Mouse (Mus musculus) spleen, postnatal 4 days (tissue): Measurements from ENCODE around the gene Ndufv3.

ENCODE experiments used
- DNase-seq, 2 experiments: peaks; one replicate each; pipeline ENCODE4 v3.0.0; 2022; ENCODE audit warnings: low spot score in 2 of 2

Gene Ndufv3

DNA sequence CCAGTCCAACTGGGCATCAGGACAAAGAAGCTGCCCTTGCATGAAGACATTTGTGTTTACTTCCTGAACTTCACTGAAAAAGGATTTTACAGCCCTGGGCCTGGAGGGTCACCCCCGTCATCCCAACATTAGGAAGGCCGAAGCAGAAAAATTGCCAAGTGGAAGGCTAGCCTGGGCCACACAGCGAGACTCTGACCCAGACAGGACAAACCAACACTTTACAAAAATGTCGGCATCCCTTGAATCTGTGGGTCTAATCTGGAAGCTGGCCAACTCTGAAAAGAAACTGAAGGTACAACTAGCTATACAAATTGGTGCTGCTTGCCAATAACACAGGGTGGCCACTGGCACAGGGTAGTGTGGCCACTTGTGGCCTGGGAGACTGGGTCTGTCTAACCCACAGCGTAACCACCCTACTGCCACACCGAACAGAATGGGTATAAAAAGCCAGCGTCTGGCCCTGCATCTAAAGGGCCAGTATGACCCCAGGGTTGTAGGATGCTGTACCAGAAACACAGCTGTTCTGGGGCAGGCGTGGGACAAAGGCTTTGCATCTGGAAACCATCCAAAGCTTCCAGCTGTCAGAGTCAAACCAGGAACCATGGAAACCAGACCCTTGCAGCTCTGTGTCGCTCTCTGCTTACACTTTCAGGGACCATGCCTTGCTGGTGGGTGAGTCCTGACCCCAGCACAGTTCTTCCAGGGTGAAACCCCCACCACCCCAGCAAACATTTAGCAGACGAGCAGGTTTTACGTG lies 37.4 kb downstream of the Ndufv3 start:
- no peak for DNase-seq

DNA sequence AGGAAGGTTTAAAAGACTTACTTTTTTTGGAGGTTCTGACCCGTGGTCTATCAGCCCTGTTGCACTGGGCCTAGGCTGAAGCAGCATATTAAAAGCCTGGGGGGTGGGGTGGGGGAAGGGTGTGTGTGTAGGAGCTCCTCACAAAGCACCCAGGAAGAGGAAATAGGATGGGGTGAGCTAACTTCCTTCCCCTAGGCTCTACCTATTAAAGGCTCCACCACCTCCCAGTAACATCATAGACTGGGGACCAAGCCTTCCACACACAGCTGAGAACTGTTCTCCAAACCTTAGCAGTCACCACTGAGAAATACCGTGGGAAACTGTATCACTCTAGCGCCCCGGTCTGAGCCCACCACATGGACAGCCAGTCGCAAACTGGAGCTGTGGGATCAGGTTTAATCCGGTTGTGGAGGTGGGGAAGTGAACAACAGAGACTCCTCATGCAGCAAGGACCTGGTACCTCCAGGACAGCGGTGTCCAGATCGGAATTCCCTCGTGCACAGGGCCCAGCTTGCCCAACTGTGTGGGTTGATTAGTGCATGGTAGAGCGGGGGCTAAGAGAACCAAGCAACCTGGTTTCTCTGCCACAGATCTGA lies 38.1 kb downstream of the Ndufv3 start:
- no peak for DNase-seq

DNA sequence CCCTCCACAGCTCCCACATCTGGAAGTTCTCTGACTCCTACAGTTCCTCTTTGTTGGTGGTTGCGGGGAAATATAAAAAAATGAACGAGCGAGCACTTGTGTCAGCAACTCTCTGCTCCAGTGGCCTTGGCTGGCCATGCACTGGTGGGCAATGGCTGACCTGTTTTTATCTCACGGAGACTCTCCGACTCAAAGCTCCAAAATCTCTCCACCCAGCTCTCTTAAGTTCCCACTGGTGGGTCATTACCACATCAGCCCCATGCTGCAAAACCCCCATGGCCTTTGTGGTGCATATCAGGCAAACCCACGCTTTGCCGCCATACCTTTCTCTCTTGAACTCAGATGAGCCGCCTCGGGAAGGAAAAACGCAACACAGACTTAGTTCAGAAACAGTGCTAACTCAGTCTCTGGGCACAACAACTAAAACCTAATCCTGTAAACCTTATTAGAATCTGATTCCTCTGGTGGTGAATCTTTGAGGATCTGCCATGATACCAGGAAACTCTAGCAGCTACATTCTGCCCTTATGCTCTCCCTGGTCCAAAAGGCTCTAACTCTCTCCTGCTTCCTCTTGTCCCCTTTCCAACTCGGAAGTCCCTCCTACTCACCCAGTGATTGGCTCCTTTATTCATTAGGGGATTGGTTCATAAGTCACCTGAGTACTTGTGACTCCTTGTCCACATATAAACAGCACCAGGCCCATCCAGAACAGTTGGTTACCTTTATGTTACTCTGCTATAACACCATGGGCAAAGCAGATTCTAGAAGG lies 39.3 kb downstream of the Ndufv3 start:
- no peak for DNase-seq

DNA sequence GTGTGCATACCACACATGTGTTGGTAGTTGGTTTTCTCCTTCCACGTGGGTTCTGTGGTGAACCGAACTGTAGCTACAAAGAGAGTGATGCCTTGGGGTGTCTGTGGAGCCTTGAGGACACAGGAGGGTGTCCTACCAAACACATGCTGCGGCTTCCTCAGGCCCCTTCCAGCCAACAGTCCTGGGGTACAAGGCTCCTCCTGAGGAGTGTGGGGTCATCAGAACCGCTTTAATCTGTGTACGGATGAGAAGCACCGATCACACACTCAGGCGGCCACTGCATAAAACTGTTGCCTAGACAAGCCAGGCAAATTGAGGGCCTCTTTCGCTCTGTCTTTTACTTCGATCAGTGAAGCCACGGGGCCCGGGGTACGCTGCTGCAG lies 43.7 kb downstream of the Ndufv3 start:
- peak; percentile 49 to 75 for DNase-seq

GRCm38 (mm10) chr17:31564015-31564857 lies 44.3 kb downstream of the Ndufv3 start, which contains the start of gene Pknox1:
Pknox1 (plus strand) TSS chr17:31564734.
- DNase-seq, result peak; percentile 98 to 99

GRCm38 (mm10) chr17:31564858-31565140 lies 44.9 kb downstream of the Ndufv3 start:
- no peak for DNase-seq

- peak; percentile 62 to 84 for DNase-seq
Measured at GRCm38 (mm10) chr17:31565141-31566056, 45.5 kb downstream of the Ndufv3 start.

GRCm38 (mm10) chr17:31566276-31566675 lies 46.4 kb downstream of the Ndufv3 start:
- DNase-seq, result no peak

DNA sequence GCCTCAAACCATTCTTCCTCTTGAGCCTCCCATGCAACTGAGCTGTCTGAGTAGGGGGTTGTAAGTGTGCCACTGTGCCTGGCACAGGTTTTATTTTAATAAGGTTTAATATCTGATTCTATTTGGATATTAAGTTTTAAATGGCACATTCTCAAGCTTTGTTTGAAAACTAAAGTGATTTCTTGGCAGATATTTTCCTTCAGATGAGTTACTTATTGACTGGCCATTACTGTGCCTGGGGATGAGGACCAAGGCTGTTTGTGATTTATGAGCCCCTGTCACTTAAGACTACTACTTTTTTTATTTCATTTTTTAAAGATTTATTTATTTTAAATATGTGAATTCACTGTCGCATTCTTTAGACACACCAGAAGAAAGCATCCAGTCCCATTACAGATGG lies 49.8 kb downstream of the Ndufv3 start:
- no peak for DNase-seq

GRCm38 (mm10) chr17:31570321-31570925 lies 50.5 kb downstream of the Ndufv3 start:
- peak; percentile 47 to 87 for DNase-seq

GRCm38 (mm10) chr17:31571689-31572088 lies 51.8 kb downstream of the Ndufv3 start:
- DNase-seq, result no peak

GRCm38 (mm10) chr17:31574662-31575061 lies 54.7 kb downstream of the Ndufv3 start:
- no peak for DNase-seq

DNA sequence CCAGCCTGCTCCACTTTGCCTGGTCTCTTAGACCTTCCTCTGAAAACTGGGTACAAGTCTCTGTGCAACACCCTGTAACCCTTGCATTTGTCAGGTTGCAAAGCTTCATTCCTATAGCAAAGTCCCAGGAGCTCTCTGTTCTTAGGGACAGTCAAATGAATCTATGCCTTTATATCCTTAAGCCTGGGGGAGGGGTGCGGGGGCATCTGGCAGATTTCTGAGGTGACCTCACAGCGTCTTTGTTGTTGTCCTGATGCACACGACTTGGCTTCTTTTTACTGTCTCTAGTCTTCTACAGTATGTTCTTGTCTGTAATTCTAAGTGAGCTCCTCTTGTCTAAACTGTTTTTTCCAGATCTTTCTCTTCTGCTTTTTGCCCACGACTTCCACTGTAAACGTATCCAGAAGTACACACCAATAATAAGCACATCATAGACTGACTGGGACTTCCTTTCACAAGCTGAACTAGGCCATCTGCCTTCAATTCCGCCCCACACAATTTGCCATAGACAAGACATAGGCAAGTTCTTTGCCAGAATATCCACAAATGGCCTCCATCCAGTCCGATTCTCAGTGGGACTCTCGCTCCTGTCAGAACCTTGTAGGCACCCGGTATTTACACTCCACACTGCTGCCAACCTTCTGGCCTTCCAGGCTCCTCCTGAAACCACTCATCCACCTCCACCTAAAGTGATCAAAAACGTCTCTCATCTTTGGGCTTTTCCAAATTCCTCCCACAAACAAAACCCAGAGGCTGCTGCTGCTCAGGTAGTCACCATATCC lies 56.7 kb downstream of the Ndufv3 start:
- no peak for DNase-seq

GRCm38 (mm10) chr17:31580344-31580743 lies 60.4 kb downstream of the Ndufv3 start:
- no peak for DNase-seq
